Mouse (Mus musculus): ENCODE measurements around the gene Aknad1. TPM values are rescaled to one million over a fixed set of nuclear protein-coding genes. Genes with fewer than 3 reads are reported as not detected.

Gene Aknad1
- total RNA-seq, 2 experiments from 2014 or later, result not detected

DNA sequence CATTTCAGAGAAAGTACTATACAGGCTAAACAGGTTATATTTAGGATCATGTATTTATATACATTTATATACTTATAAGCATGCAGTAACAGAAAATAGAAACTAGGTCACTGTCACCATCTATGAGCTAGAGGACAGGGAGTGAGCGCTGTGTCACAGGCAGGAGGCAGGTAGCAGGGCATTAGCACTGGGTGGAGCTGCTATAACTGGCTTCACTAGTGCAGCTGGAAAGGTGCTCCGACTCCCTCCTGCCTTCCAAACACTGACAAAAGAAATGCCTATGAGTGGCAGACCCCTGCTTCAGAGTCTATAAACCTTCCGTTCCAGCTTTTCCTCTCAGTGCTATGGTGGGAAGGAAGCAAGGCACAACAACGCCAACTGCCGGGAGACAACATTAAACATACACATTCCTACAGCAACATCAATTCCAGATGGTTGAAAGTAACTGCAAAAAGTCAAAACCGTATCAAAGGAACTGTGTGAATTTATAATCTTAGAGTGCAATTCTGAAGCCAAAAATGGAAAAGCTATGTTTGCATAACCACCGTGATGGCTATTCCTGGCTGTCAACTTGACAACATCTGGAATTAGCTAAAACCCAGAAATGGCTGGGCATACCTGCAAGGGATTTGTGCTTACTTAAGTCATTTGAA is 51.7 kb downstream of the Aknad1 start:
- no peak for TF ChIP-seq CTCF (IDR thresholded peaks at IDR 0.05)
- H3K4me3 ChIP-seq, result no peak overlapping the region
- intact Hi-C loops (cut with DNase I), result no loop called here
- DNase-seq (ENCODE audit: extremely low spot score in 1 of 2, low spot score in 2 of 2), result no peak
- no peak overlapping the region for H3K27ac ChIP-seq

DNA sequence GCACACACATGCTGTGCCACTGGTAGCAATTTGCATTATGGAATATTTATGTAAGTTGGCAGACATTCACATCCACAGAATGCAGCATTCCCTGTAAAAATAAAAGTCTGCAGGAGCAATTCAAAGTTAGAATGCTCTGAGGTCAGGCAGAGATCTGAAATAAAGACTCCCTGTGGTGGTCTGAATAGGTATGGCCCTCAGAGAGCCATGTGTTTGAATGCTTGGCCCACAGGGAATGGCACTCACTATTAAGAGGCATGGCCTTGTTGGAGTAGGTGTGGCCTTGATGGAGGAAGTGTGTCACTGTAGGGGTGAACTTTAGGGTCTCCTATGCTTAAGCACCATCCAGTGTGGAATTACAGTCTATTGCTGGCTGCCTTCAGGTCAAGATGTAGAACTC is 53.0 kb downstream of the Aknad1 start:
- no peak for DNase-seq (ENCODE audit: extremely low spot score in 1 of 2, low spot score in 2 of 2)
- intact Hi-C loops (cut with DNase I), result no loop called here
- Histone ChIP-seq H3K27ac (no peak overlapping the region), H3K4me3 (no peak overlapping the region)
- no peak for TF ChIP-seq CTCF (IDR thresholded peaks at IDR 0.05)

DNA sequence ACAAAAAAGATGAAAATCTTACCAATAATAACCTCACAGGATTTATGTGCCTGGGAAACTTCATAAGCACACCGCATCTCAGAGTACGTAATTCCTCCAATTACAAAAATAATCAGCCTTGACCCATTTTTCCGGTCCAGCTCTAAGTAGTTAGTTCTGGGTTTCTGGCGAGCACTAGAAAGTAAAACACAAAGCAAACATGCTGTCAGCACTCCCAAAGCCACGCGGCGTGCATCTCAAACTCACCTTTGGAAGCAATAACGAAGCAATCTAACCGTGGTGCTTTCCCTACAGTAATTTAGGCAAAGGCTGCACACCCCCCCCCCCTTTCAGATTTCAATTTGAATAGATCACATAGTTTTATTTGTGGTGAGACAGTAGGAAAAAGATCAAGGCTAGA is 55.3 kb downstream of the Aknad1 start:
- intact Hi-C loops (cut with DNase I), result no loop called here

DNA sequence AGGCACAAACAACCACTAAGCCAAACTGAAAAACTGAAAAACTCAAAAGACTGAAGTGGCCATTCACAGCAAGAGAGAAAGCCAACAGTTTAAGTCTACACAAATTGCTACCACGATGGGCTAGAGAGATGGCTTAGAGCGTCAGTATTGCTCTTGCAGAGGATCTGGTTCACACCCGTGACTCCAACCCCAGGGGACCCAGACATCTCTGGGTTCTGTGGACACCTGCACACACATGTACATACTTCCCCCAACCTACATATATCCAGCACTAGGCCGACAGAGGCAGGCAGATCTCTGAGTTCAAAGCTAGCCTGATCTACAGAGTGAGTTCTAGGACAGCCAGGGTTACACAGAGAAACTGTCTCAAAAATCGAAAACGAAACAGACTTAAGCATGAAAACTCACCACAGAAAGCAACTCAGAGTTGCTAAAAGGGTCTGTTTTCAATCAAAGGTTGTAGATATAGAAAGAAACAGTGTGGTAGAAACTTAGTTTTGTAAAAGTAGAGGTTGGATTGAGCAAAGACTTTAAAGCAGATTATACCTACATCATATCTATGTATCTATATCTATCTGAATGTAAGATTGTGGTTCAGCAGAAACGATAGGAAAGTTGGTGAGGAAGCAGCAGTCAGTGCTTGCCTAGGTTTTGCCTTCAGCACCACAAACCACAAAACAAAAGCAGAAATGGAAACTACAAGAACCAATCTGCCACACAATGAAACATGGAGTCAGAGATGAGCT is 56.3 kb downstream of the Aknad1 start:
- H3K4me3 ChIP-seq, result no peak overlapping the region
- no peak for TF ChIP-seq CTCF (IDR thresholded peaks at IDR 0.05)
- DNase-seq (ENCODE audit: extremely low spot score in 1 of 2, low spot score in 2 of 2), result no peak
- intact Hi-C loops (cut with DNase I), result no loop called here
- H3K27ac ChIP-seq, result no peak overlapping the region

More for the DNA sequence above, 55.3 kb downstream of the Aknad1 start:
- DNase-seq (ENCODE audit: extremely low spot score in 1 of 2, low spot score in 2 of 2), result no peak
- Histone ChIP-seq H3K27ac (no peak overlapping the region), H3K4me3 (no peak overlapping the region)
- no peak for TF ChIP-seq CTCF (IDR thresholded peaks at IDR 0.05)

DNA sequence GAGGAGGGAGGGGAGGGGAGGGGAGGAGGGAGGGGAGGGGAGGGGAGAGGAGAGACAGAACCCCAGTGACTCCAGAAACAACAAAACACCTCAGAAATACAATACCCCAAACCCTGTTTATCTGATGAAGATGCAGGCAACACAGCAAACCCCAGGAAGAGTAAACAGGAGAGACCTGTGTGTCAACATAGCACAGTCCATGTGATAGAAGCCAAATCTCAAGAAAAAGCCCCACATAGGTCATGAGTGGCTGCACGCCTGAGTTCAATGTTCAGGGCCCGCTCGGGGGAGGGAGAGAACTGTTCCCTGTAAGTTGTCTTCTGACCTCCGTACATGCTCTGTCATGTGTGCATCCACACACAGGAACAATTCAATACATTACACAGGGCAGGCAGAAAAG is 56.9 kb downstream of the Aknad1 start:
- H3K4me3 ChIP-seq, result no peak overlapping the region
- intact Hi-C loops (cut with DNase I), result no loop called here
- no peak for TF ChIP-seq CTCF (IDR thresholded peaks at IDR 0.05)
- H3K27ac ChIP-seq, result no peak overlapping the region
- no peak for DNase-seq (ENCODE audit: extremely low spot score in 1 of 2, low spot score in 2 of 2)

DNA sequence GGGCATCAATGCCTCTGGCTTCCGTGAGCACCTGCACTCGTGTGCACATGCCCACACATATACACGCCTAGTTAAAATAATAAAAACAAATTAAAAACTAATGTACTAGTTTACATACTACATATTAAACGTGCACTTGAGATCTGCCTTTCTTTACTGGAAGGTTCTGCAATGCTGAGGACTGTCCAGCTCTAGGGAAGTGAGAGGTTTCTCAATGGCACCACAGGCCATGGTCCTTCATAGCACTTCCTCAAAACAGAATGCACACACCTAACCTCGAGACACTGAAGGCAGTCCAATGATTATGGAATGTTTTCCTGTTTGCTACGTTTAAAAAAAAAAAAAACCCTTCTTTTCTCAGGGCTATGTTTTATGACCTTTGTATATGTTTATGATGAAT is 58.3 kb downstream of the Aknad1 start:
- Histone ChIP-seq H3K4me3 (no peak overlapping the region), H3K27ac (no peak overlapping the region)
- DNase-seq (ENCODE audit: extremely low spot score in 1 of 2, low spot score in 2 of 2), result no peak
- intact Hi-C loops (cut with DNase I), result no loop called here
- no peak for TF ChIP-seq CTCF (IDR thresholded peaks at IDR 0.05)

DNA sequence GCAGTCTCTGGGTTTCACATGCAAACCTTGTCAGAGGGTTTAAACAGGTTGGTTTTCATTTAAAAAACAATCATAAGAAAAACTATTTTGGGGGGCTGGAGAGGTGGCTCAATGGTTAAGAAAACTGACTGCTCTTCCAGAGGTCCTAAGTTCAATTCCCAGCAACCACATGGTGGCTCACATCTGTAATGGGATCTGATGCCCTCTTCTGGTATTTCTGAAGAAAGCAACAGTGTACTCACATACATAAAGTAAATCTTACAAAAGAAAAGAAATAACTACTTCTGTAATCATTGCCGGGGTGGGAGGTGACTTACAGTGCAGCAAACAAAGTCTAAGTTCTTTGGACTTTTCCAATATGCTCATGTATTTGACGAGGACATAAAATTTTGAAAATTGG is 58.9 kb downstream of the Aknad1 start:
- peak; percentile 42 for TF ChIP-seq CTCF (IDR thresholded peaks at IDR 0.05)
- intact Hi-C loops (cut with DNase I), result no loop called here
- Histone ChIP-seq H3K4me3 (no peak overlapping the region), H3K27ac (no peak overlapping the region)
- no peak for DNase-seq (ENCODE audit: extremely low spot score in 1 of 2, low spot score in 2 of 2)

DNA sequence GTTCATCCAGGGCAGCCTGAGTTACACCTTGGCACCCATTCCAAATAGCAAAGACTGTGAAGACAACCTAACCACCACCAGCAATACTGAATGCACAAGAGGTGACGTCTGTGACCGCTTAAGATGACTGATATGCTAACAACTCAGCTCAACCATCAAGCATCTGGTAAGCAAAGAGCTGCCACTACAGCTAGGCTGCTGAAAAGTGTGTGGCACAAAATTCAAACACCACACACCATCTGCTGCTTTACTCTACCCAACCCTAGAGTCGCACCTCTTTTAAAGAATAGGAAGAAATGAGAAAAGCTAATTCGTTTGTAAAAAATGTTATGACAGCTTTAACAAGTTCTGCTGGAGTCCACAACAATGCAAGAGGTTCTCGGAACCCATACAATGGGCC is 66.2 kb downstream of the Aknad1 start:
- DNase-seq (ENCODE audit: extremely low spot score in 1 of 2, low spot score in 2 of 2), result no peak

DNA sequence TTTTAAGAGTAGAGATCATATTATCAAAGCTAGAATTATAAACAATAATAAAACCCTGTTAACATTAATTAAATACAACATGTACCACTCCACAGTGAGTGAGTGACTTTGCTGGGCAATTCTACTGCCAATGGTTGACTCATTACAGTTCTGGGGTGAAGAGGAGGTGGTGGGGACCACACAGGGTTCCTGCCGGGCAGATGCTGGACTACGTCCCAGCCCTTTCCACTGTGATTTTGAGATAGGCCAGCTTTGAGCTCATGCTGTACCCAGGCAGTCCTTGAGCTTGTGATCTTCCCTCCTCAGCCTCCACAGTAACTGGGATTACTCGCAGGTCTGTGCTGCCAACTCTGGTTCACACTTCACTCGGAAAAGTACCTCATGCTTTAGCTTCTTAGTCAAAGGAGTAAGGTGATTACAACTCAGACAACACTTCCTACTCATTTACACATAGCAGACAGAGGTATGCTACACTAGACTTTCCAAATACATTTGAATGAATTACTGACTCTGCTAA is 71.3 kb downstream of the Aknad1 start:
- DNase-seq (ENCODE audit: extremely low spot score in 1 of 2, low spot score in 2 of 2), result no peak
- intact Hi-C loops (cut with DNase I), result no loop called here

More for the DNA sequence above, 66.2 kb downstream of the Aknad1 start:
- intact Hi-C loops (cut with DNase I), result no loop called here
- TF ChIP-seq CTCF (IDR thresholded peaks at IDR 0.05), result no peak
- H3K27ac ChIP-seq, result no peak overlapping the region
- H3K4me3 ChIP-seq, result no peak overlapping the region

DNA sequence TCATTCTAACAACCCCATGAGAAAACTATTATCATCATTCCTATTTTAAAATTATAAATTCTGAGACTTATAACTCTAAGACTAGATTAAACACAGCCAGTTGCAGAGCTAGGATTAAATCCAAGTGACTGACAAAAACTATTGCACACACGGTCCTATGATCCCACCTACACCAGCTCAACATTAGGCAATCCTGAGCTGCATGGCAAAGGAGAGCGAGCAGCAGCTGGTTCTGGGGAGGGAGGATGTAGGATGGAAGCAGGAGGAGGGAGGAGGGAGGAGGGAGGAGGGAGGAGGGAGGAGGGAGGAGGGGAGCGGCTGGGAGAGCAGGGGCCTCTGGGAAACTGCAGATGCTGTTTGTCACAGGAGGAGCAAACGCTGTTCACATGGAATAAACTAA is 76.2 kb downstream of the Aknad1 start:
- intact Hi-C loops (cut with DNase I), result no loop called here
- Histone ChIP-seq H3K4me3 (no peak overlapping the region), H3K27ac (no peak overlapping the region)
- no peak for TF ChIP-seq CTCF (IDR thresholded peaks at IDR 0.05)
- DNase-seq (ENCODE audit: extremely low spot score in 1 of 2, low spot score in 2 of 2), result no peak

More for the DNA sequence above, 71.3 kb downstream of the Aknad1 start:
- no peak overlapping the region for H3K27ac ChIP-seq
- TF ChIP-seq CTCF (IDR thresholded peaks at IDR 0.05), result no peak
- no peak overlapping the region for H3K4me3 ChIP-seq

DNA sequence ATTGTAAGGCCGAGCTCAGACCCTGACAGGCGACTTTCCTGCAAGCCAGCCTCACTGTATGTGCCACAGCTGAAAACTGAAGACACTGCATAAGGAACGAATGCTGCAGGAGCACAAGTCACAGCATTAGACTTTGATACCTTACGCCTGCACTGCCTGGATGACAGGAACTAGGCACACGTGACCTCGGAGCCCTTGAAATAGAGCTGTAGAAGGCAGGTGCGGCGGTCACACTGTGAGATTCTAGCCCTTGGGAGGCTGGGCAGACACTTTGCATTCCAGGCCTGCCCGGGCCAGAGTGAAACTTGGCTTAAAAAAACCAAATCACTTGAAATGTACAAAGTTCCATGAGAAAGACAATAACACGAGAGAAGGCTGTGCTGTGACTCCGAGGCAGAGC is 91.0 kb downstream of the Aknad1 start:
- H3K4me3 ChIP-seq, result no peak overlapping the region
- no peak for DNase-seq (ENCODE audit: extremely low spot score in 1 of 2, low spot score in 2 of 2)
- H3K27ac ChIP-seq, result no peak overlapping the region
- TF ChIP-seq CTCF (IDR thresholded peaks at IDR 0.05), result no peak
- intact Hi-C loops (cut with DNase I), result no loop called here

DNA sequence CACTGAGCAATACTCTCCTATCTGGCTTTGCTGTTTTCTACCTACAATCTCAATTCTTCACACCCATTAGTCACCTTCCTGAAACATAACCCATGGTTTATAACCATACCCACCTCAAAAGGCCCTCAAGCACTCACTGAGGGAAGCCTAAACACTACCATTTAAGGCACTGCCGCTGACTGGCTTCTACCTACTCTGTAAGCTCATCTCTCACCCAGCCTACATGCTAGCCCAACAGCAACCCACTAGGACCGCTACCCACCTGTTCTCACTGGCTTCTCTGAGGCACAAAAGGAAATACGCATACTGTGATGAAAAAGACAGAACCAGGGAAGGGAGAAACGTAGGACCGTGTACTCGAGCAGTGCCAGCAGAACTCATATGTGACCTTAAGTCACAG is 92.3 kb downstream of the Aknad1 start:
- intact Hi-C loops (cut with DNase I), result no loop called here

More for the DNA sequence above, 92.3 kb downstream of the Aknad1 start:
- H3K27ac ChIP-seq, result no peak overlapping the region
- no peak overlapping the region for H3K4me3 ChIP-seq
- DNase-seq (ENCODE audit: extremely low spot score in 1 of 2, low spot score in 2 of 2), result no peak
- no peak for TF ChIP-seq CTCF (IDR thresholded peaks at IDR 0.05)

Other genes starting within 250 kb of the Aknad1 start
- 1 to 10 TPM; 2.4 to 2.5 TPM for gene 1700013F07Rik, start 205.5 kb upstream of the Aknad1 start, total RNA-seq (2021)
- 10 to 100 TPM; 33.5 to 35.2 TPM for gene 5330417C22Rik, start 203.1 kb upstream of the Aknad1 start, total RNA-seq (2021)
- gene Tmem167b, start 177.2 kb upstream of the Aknad1 start, total RNA-seq (2021), result 10 to 100 TPM; 40.9 to 46.1 TPM
- 10 to 100 TPM; 24.9 to 25.0 TPM for gene Taf13, start 168.0 kb upstream of the Aknad1 start, total RNA-seq (2021)
- 100 to 1,000 TPM; 125 to 135 TPM for gene Wdr47, start 148.4 kb upstream of the Aknad1 start, total RNA-seq (2021)
- gene Clcc1, start 85.7 kb upstream of the Aknad1 start, total RNA-seq (2021), result 10 to 100 TPM; 28.6 to 35.6 TPM
- gene Gpsm2, start 17.3 kb upstream of the Aknad1 start, total RNA-seq (2021), result 10 to 100 TPM; 12.2 to 13.5 TPM
- 10 to 100 TPM; 17.8 to 23.1 TPM for gene Stxbp3, start 100.9 kb downstream of the Aknad1 start, total RNA-seq (2021)
- under 1 TPM in 1 of 2 experiments, not detected in 1; 0.26 TPM for gene Fndc7, start 150.3 kb downstream of the Aknad1 start, total RNA-seq (2021)
- 10 to 100 TPM; 43.9 to 53.2 TPM for gene Prpf38b, start 172.1 kb downstream of the Aknad1 start, total RNA-seq (2021)
- gene Henmt1, start 200.2 kb downstream of the Aknad1 start, total RNA-seq (2021), result 1 to 10 TPM; 2.1 to 2.3 TPM
- gene Gm9857, start 200.8 kb downstream of the Aknad1 start, total RNA-seq (2021), result not detected

All from left cerebral cortex, adult 2 months (tissue).